Mouse (Mus musculus) MEL-GATA-1-ER (cell line): ENCODE results near the gene Kansl1.

Experiments used
- DNase-seq: peaks from one replicate; pipeline ENCODE4 v3.0.0-alpha.2; 2012; ENCODE audit warnings: low read depth; ENCODE audit errors: extremely low read depth

Gene Kansl1

DNA sequence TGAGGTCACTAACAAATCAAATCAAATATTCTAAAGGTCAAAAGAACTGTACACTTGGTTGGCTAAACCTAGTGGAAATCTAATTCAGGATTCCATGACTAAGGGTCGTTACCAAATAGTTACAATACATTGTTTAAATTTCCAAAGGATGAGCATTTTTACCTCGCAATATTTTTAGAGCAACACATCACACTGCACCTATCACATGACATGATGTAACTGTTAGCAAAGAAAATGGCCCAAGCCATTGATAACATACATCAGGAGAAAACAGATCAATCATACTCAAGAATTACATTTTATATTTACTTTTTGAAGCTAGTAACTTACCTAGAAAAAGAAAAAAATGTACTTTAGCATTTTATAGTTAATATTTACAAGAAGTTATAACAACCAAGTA lies 29.0 kb downstream of the Kansl1 start:
- DNase-seq, result no peak

DNA sequence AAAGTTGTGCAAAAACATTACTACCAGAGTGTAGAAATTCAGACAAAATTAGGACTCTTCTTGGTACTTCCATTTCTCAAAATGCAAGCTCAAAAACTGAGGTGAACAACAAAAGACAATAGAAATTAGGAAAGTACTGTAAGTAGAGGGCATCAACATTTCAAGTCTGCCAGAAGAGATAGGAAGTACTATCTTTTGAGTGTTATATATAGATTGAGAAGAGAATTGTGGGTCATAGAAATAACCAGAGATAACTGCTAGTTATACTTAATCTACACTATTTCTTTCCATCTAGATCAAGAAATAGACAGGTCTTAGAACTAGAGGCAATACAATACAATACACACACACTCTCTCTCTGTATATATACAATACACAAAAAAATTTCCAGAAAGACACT lies 30.2 kb downstream of the Kansl1 start:
- no peak for DNase-seq

DNA sequence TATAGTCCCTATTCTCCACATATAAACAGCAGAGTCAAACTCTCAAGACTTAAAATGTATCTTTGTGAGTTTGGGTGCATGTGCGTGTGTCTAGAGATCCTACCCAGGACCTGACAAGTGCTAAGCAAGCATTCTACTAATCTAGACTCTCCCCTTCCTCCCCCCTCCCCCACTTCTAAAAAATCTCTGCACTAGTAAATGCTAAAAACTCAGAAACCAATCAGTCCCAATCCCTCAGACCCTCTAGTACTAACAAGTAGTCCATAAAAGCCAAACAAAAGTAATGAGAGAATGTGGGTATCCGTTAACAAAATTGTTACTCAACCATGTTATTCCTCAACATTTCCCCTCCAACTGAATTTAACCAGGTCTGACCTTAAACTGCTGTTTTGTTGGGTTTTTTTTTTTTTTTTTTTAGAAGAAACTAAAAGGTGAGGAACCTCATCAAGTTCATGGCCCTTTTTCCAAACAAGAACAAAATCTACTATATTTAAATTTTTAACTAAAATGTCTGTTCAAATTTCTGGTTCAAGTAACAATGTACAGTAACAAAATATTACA lies 32.2 kb downstream of the Kansl1 start:
- no peak for DNase-seq

DNA sequence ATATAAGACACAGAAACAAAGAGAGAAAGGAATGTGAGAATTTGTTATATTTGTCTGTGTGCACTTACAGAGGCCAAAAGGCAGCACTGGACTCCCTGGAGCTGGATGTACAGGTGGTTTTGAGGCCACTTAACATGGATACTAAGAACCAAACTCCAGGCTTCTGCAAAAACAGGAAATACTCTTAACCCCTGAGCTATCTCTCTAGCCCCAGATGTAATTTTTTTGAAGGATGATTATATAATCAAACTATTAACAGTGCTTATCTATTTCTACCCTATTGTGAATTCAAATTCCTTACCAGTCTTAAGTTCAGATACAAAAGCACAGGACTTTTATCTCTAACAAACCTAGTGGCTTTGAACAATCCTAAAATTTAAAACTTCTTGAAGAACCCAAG lies 32.9 kb downstream of the Kansl1 start:
- DNase-seq, result peak; percentile 70

DNA sequence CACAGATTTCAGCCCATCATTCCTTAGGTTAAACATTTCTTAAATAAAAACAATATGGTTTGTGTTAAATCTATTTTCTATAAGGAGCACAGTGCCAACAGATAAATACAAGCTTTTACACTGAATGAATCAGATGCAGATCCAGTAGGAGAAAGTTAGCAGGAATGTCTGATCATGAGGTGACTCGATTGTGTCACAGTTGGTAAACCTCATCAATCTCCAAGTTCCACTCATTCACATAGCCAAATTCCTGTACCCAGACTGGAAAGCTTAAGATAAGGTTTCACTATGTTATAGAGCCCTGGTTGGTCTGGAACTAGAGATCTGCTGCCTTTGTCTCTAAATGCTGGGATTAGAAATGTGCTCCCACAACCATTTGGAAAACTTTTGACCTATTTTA lies 33.5 kb downstream of the Kansl1 start:
- no peak for DNase-seq

DNA sequence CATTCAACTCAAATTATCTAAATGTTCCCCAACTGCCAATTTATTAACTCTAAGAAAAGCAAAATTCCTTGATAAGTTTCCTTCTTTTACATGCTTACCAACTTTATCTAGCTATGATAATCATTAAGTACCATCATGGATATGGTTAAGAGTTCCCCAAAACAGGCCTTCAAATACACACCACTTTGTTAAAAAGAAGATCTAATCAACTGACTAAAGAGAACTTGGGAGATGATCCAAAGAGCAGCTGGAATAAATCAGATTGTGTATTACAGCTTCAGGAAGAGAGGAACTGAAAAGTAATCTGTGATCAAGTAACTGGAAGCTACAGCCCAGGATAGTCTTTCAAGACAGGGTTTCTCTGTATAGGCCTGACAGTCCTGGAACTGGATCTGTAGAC lies 36.4 kb downstream of the Kansl1 start:
- no peak for DNase-seq

DNA sequence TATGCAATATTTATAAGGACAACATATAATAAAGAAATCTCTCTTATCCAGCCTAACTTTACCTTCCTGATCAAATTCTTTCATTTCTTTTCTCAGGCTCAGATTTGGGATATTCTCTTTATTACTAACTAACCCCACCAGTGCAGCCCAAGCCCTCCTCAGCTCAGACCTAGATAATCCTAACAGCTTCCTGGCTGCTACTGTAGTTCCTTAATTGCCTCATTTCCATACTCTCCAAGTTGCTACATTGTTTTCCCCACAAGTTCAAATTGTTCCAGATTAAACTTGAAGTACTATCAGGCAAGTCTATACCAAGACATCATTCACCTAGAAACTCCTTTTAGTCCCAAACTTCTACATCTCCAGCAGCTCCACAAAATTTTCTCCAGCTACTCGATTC lies 36.9 kb downstream of the Kansl1 start:
- no peak for DNase-seq

DNA sequence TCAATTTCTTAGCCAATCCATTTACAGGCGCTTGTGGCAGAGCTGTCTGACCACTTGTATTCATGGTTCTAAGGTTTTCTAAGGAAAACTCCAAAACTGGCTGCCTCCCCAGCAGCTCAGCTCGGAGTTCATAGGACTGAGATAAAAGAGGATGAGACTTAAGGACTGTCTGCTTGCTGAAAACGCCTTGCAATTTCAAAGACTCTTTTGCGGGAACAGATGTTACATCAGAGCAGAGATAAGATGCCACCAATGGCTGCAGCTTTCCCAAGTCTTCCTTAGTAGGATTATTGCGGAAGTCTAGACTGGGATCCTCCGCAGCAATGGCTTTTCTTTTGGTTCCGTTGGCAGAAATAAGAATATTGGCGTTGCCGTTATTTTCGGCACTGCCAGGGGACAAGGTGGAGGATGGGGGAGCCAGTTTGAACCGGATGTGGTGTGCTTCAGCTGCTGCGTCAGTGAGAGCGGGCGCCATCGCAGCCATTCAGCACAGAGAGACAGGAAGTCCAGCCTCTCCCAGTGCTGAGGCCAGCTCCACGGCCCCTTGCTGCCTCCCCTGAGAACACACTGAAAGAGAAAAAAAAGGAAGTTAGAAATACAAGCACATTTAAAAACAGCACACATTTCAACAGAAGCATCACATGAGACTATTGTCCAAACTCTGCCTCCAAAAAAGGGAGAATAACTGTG lies 43.8 kb downstream of the Kansl1 start:
- DNase-seq, result no peak

DNA sequence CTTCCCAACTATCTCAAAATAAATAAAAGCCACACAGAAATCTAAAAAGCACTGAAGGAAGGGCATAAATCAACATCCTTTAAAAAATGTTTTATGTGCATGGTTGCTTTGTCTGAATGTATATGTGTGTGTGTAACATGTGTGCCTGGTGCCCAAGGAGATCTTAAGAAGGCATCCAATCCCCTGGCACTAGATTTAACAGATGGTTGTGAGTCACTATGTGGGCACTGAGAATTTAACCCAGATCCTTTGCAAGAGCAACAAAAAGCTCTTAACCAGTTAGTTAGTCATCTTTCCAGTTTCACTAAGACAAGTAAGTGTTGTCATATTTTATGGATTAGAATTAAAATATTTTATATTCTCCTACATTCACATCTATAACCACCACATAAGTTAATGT lies 56.4 kb downstream of the Kansl1 start:
- no peak for DNase-seq

DNA sequence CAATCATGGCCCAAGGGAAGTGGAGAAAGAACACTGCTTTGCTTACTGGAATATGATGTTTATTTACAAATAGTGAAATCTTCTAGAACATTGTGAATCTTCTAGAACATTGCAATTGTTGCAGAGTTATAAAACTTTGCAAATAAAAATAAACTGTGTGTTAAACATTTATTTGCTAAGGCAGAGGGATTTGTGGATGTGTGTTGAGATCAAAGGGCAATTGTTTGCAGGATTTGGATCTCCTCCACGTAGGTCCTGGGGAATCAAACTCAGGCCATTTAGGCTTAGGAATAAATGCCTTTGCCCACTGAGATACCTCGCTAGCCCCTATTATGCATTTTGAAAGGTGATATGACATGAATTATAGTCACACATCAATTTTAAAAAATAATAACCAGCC lies 61.3 kb downstream of the Kansl1 start:
- DNase-seq, result no peak

DNA sequence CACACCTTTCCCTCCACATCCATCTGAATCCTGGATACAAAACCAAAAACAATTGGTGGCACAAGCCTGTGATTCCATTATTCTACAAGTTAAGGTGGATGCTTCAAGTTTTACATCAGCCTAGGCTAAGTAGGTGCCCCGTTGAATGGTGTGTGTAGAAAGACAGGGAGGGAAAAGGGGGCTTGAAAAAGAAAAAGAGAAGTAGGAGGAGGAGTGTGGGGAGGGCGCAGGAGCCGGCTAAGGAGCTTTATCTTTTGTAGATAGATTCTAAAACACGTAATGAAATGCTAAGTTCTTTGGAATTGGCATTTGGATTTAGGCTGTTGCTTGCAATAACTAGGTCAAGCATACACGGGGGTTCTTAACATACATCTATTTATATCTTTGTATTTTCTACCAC lies 67.7 kb downstream of the Kansl1 start:
- DNase-seq, result no peak

DNA sequence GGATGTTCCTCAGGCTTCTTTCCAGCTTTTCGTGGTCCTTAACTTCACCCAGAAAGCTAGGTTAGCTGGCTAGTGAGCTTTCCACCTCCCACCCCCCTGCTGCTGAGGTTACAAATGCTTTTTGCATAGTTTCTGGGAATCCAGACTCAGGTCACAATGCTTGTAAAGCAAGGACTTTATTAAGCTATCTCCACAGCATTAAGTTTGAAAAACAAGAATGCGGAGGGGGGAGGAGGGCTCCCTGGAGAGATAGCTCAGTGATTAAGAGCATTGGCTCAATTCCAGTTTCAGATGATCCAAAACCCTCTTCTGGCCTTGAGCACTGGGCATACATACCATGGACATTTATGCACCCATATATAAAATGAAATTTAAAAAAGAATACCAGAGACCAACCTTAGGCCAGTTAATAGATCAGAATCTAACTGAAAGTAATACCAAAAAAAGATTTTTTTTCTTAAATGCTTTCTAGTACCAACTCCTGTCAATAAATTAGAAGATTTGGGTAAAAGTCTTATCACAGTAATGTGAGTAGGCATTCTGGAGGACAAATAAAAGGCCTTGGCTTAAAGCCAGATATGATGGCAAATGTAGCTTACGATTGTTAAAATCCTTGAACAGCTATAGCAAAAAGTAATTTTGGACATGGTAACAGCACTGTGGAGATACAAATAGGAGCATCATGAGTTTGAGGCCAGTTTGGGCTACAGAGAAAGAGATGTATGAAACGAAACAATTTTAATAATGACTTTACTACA lies 69.0 kb downstream of the Kansl1 start:
- DNase-seq, result no peak

DNA sequence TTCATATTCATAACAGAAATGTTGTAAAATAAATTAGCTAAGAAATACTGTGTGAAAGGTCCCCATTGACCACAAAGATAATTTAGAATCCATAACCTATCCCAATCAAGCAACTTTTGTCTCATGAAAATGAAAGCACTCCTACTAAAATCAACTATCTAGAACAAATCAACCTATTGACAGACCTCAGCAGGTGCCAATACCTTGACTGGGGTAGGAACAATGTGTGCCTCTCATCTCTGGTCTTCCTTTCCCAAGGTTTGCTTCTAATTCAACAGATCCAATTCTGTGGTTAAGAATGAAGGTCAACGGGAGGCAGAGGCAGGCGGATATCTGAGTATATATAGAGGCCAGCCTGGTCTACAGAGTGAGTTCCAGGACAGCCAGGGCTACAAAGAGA lies 73.0 kb downstream of the Kansl1 start:
- no peak for DNase-seq

DNA sequence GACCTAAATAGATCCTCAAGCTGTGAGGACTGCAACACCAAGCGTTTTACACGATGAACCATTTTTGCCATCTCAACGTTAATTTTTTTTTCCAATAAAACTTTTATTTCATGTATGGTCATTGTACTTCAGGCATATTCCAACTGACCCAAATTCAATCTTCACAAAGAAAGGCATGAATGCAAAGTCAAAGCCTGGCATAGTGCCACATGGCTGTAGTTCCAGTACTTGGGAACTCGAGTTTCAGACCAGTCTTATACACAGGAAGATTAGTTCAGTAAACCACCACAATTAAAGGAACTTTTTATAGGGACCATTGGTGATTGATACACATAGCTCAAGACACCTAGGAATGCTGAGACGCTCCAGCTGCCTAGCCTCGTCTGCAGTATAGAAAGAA lies 75.5 kb downstream of the Kansl1 start:
- DNase-seq, result no peak

DNA sequence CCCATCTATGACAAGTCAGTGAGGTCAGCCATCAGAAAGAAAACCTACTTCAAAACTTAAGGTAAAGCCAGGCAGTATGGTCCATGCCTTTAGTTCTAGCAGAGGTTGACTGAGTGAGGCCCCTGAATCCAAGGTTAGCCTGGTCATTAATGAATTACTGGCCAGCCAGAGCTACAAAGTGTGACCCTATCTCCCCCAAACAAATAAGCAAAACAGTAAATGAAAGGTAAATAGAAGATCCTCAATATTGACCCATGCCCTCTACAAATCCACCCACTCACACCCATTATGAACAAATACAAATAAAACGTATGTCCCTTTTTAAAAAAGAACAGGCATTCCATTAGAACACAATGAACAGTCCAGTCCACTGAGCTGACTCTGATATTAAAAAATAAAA lies 76.5 kb downstream of the Kansl1 start:
- DNase-seq, result no peak

DNA sequence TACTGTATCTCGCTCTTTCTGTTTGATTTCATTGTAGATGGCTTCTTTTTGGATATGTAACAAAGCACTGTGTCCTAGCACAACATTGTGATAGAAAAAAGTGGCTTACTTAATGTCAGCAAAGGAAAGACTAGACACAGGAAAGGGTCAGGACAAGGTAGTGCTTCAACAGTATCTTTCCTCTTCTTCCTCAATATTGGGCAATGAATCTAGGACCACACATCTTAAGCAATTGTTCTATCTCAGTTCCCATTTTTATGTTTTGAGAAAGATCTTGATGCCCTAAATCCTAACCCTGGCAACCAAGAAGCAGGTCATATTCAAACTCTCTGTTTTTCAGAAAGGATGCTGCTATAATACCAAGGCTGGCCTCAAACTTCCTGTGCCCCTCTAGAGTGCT lies 81.4 kb downstream of the Kansl1 start:
- DNase-seq, result no peak

DNA sequence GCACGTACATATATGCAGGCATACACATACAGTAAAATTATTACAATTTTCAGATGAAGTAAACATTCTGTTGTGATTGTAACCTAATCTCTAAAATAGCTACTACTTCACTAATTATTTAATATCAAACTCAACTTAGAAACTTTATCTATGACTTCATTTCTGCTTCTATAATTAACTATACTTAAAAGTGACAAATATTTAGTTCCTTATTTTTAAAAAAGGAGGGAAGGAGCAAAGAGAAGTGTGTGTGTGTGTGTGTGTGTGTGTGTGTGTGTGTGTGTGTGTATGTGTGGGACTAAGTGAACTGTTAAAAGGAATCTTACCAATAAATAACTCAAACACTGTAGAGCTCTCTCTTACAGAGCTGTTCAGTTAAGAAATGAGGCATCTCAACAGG lies 82.1 kb downstream of the Kansl1 start:
- DNase-seq, result no peak

DNA sequence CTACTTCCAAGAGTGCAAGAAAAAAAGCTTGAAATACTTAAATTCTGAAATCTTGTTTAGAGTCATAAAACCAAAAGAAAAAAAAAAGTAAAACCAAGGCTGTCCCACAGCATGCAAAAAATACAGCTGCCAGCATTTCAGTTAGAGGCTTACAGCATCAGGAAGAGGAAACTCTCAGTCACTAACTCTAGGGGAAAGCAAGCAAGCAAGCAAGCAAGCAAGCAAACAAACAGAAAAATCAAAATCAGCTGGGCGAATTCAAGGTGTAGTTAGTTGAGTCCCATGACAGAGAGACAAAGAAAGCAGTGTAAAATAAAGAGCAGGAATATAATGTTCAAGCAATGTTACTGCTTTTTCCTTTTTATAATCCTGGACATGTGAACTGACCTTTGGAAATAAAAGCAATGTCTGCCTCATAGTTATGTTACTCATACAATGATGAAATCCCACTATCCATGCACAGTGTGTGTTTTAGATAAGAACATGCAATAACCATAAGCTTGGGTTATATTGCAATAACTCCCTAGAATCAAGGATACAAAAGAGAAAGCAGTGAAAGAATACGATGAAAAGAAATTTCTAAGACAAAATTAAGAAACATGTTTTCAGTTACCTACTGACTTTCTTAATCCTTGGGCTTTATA lies 85.4 kb downstream of the Kansl1 start:
- no peak for DNase-seq

DNA sequence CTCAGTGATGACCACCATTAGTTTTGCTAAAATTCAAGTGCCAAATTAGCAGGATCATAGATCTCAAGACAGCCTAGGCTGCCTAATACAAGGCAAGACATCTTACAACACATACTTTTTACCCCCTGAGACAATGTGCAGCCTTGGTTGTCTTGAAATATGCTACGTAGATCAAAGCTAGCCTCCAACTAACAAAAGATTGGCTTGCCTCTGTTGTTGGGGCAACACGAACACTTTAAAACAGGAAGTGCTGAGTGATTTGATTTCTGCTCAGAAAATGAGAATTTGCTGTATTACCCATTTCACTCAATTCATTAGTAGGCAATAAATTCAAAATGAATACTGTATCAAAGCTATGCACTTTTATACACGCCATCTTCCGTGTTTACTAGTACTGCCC lies 86.8 kb downstream of the Kansl1 start:
- no peak for DNase-seq

DNA sequence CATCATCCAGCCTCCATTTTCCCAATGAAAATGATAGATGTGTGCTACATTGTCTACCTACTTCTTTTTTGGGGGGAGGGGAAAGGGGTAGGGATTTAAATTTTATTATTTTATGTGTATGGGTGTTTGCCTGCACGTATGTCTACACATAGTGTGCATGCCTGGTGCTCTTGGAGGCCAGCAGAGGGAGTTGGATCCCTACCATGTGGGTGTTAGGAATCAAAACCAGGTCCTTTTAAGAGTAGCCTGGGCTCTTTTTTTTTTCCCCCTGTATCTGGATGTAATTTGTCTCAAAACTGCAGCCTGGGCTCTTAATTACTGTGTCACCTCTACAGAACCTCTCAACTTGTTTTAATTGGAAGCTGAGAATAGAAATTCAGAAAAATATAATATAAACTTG lies 89.0 kb downstream of the Kansl1 start:
- DNase-seq, result no peak

DNA sequence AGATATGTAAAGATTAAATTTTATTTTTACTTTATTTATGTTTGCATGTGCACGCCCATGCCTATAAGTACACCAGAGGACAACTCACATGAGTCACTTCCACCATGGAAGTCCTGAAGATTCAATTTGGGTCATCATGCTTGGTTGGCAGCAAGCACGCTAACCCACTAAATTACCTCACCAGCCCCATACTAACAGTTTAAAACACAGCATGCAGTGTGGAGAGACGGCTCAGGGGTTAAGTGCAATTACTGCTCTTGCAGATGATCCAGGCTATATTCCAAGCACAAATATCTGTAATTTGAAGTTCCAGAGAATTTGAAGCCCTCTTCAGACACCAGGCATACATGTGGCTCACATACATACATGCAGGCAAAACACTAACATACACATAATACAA lies 92.4 kb downstream of the Kansl1 start:
- no peak for DNase-seq

DNA sequence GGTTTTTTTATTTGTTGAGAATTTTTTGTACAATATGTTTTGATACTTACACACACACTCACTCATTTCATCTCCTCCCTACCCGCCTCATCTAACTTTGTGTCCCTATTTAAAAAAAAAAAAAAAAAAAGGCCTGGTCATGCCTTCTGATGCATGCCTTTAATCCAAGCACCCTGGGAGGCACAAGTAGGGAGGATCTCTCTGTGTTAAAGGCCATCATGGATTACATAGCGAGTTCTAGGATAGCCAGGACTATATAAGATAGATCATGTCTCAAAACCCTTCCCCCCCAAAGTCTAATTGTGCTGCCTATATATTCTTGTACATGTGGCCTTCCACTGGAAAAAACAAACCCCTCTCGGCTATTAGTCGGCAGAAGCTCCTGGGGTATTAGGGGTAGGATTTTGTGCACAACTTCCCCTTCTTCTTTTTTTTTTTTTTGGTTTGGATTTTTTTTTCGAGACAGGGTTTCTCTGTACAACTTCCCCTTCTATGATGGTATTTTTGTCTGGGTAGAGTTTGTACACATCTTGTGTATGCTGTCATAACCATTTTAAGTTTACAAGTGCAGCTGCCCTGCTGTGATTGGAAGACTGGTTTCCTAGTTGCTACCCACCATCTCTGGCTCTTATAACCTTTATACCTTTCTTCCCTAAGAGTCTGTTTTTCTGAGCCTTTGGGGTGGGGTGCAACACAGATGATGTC lies 101.0 kb downstream of the Kansl1 start:
- peak; percentile 68 for DNase-seq
